Mouse (Mus musculus) small intestine, adult 2 months (tissue): ENCODE data around the gene Hmg20b.

ENCODE experiments used
- CTCF ChIP-seq: fragments of 200-500 bp; IDR thresholded peaks from 2 replicates; pipeline ENCODE4 v1.5.1; 2012; ENCODE audit warnings: low read depth, mild to moderate bottlenecking, control low read depth, inconsistent platforms, low read length, moderate library complexity, mixed read lengths; ENCODE audit not compliant: insufficient replicate concordance, insufficient read length; ENCODE audit errors: extremely low read depth
- POLR2A ChIP-seq: fragments of 200-500 bp; IDR thresholded peaks from 2 replicates; pipeline ENCODE4 v1.6.1; 2012; ENCODE audit warnings: low read depth, mild to moderate bottlenecking, control low read depth, inconsistent platforms, low read length, moderate library complexity

GRCm38 (mm10) chr10:81350351-81351063, at the start of gene Hmg20b:
- peak; percentile 99; the same call in 1 of the 2 replicates for TF ChIP-seq CTCF
- TF ChIP-seq POLR2A: peak; percentile 28; the same call in 1 of the 2 replicates
